Mouse (Mus musculus) forebrain, postnatal 0 days (tissue): ENCODE data around the gene Actn3. TPM values are rescaled to one million over a fixed set of nuclear protein-coding genes. Genes with fewer than 3 reads are reported as not detected.
"Not testable (repeated sequence)": the region's sequence is repeated elsewhere in the genome, so short reads cannot be mapped to it uniquely, and the experiment has no call there.

Experiments used
- ATAC-seq: fragments of 200-750 bp; cut with Nextera tagmentation; 2 replicates; pipeline ENCODE4 v1.8.0; 2017; ENCODE audit warnings: mild to moderate bottlenecking, moderate library complexity
- DNase-seq: peaks from one replicate; pipeline ENCODE4 v3.0.0-alpha.2; 2015
- H3K27ac ChIP-seq: fragments of 300-500 bp; sonication (generic); 2 replicates; pipeline ENCODE4 v1.5.1; 2014; ENCODE audit warnings: low read depth, mild to moderate bottlenecking, antibody characterized with exemption, low read length, moderate library complexity, mixed read lengths
- H3K27me3 ChIP-seq: fragments of 300-500 bp; sonication (generic); 2 replicates; pipeline ENCODE4 v1.6.1; 2014; ENCODE audit warnings: mild to moderate bottlenecking, low read length, mixed read lengths; ENCODE audit not compliant: insufficient read depth
- H3K36me3 ChIP-seq: fragments of 300-500 bp; sonication (generic); 2 replicates; pipeline ENCODE4 v1.6.1; 2014; ENCODE audit warnings: mild to moderate bottlenecking, moderate library complexity; ENCODE audit not compliant: insufficient read depth
- H3K4me1 ChIP-seq: fragments of 300-500 bp; sonication (generic); 2 replicates; pipeline ENCODE4 v1.6.1; 2014; ENCODE audit warnings: antibody characterized with exemption; ENCODE audit not compliant: insufficient read depth
- H3K4me2 ChIP-seq: fragments of 300-500 bp; sonication (generic); 2 replicates; pipeline ENCODE4 v1.6.1; 2014; ENCODE audit warnings: low read depth, mild to moderate bottlenecking, moderate library complexity
- H3K4me3 ChIP-seq: fragments of 300-500 bp; sonication (generic); 2 replicates; pipeline ENCODE4 v1.5.1; 2014; ENCODE audit warnings: low read depth, low read length, mixed read lengths
- H3K9ac ChIP-seq: fragments of 300-500 bp; sonication (generic); 2 replicates; pipeline ENCODE4 v1.6.1; 2014; ENCODE audit warnings: mild to moderate bottlenecking
- H3K9me3 ChIP-seq: fragments of 300-500 bp; sonication (generic); 2 replicates; pipeline ENCODE4 v1.6.1; 2016; ENCODE audit warnings: low read length
- CTCF ChIP-seq: sonication (generic); IDR thresholded peaks from 2 replicates; pipeline ENCODE4 v1.5.1; 2016; ENCODE audit warnings: antibody characterized with exemption, control low read depth, low read depth
- WGBS: fragments of 180-500 bp; shearing (Covaris S2); extraction: QIAGEN DNeasy Blood & Tissue Kit; methylation state at CpG from one replicate; pipeline ENCODE4 v1.1.7; 2014; 5-methylcytosine and 5-hydroxymethylcytosine counted together
- polyA plus RNA-seq: library from polyadenylated mRNA; unstranded; fragments of >200 nt; fragmentation: Nextera tagmentation; extraction: Ambion mirVana; gene quantifications from 2 replicates; pipeline ENCODE4 v1.2.1, GENCODE M21; 2015
- total RNA-seq: library from RNA; depleted of rRNA; stranded (reverse); fragments of >200 nt; gene quantifications from 2 replicates; pipeline ENCODE4 v1.2.3, GENCODE M21; 2014; rRNA removed

Actn3 gene
- total and polyA plus RNA-seq, 2 experiments from 2014 or later = 2.2 to 2.6 TPM

DNA sequence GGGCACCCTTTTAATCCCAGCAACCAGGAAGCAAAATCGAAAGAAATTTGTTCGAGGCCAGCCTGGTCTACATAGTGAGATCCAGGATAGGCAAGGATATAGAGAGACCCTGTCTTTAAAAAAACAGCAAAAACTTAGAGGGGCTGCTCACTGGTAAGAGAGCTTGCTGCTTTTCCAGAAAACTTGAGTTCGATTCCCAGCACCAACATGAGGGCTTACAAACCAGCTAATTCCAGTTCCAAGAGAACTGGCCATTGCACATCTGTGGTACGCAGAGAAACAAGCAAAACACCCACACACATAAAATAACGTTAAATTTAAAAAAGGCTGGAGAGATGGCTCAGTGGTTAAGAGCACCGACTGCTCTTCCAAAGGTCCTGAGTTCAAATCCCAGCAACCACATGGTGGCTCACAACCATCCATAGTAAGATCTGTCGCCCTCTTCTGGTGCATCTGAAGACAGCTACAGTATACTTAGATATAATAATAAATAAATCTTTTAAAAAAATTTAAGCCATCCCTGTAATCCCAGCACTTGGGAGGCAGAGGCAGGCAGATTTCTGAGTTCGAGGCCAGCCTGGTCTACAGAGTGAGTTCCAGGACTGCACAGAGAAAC, 65.3 kb downstream of the Actn3 start:
- Histone ChIP-seq H3K4me2 (peak overlapping the region; percentile 79), H3K4me3 (peak overlapping the region; percentile 75), H3K27ac (peak overlapping the region; percentile 93), H3K4me1 (peaks cover 17% of the 10 kb centered on the region), H3K9ac (peak overlapping the region; percentile 76; the same call in 1 of the 2 replicates)
- ATAC-seq, H3K36me3 ChIP-seq, H3K27me3 ChIP-seq, H3K9me3 ChIP-seq: not testable (repeated sequence)
- DNase-seq = peak; percentile 3
- 0 out of 2 replicates have a peak, but pooled peaks have one; percentile 23 for TF ChIP-seq CTCF
- WGBS = 83% methylated on average over 8 of the region's 8 CpGs

GRCm38 (mm10) chr19:4811909-4812242, 65.8 kb downstream of the Actn3 start:
- peak overlapping the region; percentile 76 for H3K9ac ChIP-seq
- H3K4me3 ChIP-seq = peak overlapping the region; percentile 75
- H3K9me3 ChIP-seq = no peaks in the 10 kb centered on the region
- WGBS = 3% methylated on average over 12 of the region's 12 CpGs
- H3K4me1 ChIP-seq = peaks cover 17% of the 10 kb centered on the region
- no peak for DNase-seq
- no peaks in the 10 kb centered on the region for H3K27me3 ChIP-seq
- peak; percentile 32; the same call in 1 of the 2 replicates for ATAC-seq
- no peaks in the 10 kb centered on the region for H3K36me3 ChIP-seq
- peak overlapping the region; percentile 93 for H3K27ac ChIP-seq
- no peak for TF ChIP-seq CTCF
- H3K4me2 ChIP-seq = peak overlapping the region; percentile 79

Other genes starting within 250 kb of the Actn3 start
- gene Gm960, start 179.2 kb downstream of the Actn3 start, total RNA-seq = 4.5 and 7.4 TPM in 2 replicates
- gene Gm960, start 179.2 kb downstream of the Actn3 start, polyA plus RNA-seq = 4.9 and 7.3 TPM in 2 replicates
- gene Sptbn2, start 166.7 kb downstream of the Actn3 start, total RNA-seq = 169 and 196 TPM in 2 replicates
- 24.3 and 25.4 TPM in 2 replicates for gene Sptbn2, start 166.7 kb downstream of the Actn3 start, polyA plus RNA-seq
- 84.8 and 90.6 TPM in 2 replicates for gene Rbm4b, start 121.4 kb downstream of the Actn3 start, total RNA-seq
- 79.8 and 88.7 TPM in 2 replicates for gene Rbm4b, start 121.4 kb downstream of the Actn3 start, polyA plus RNA-seq
- gene Rbm4, start 84.0 kb downstream of the Actn3 start, total RNA-seq = 106 and 145 TPM in 2 replicates
- gene Rbm4, start 84.0 kb downstream of the Actn3 start, polyA plus RNA-seq = 45.0 and 56.9 TPM in 2 replicates
- 15.0 and 18.2 TPM in 2 replicates for gene Gm21992, start 66.3 kb downstream of the Actn3 start, total RNA-seq
- 16.5 and 20.4 TPM in 2 replicates for gene Gm21992, start 66.3 kb downstream of the Actn3 start, polyA plus RNA-seq
- gene Rbm14, start 66.3 kb downstream of the Actn3 start, total RNA-seq = 29.2 and 30.9 TPM in 2 replicates
- gene Rbm14, start 66.3 kb downstream of the Actn3 start, polyA plus RNA-seq = 45.9 and 46.6 TPM in 2 replicates
- 27.3 and 35.4 TPM in 2 replicates for gene Ccs, start 38.6 kb downstream of the Actn3 start, total RNA-seq
- gene Ccs, start 38.6 kb downstream of the Actn3 start, polyA plus RNA-seq = 41.7 and 44.3 TPM in 2 replicates
- gene Ccdc87, start 38.5 kb downstream of the Actn3 start, total RNA-seq = 0.92 and 1.1 TPM in 2 replicates
- gene Ccdc87, start 38.5 kb downstream of the Actn3 start, polyA plus RNA-seq = 0.80 and 1.2 TPM in 2 replicates
- gene Ctsf, start 22.8 kb downstream of the Actn3 start, total RNA-seq = 81.0 and 117 TPM in 2 replicates
- 74.7 and 79.4 TPM in 2 replicates for gene Ctsf, start 22.8 kb downstream of the Actn3 start, polyA plus RNA-seq
- 22.2 and 24.1 TPM in 2 replicates for gene Zdhhc24, start 759 bp upstream of the Actn3 start, total RNA-seq
- gene Zdhhc24, start 759 bp upstream of the Actn3 start, polyA plus RNA-seq = 9.1 and 15.2 TPM in 2 replicates
- 21.7 and 37.7 TPM in 2 replicates for gene Bbs1, start 28.7 kb upstream of the Actn3 start, total RNA-seq
- 5.4 and 7.4 TPM in 2 replicates for gene Bbs1, start 28.7 kb upstream of the Actn3 start, polyA plus RNA-seq
- 67.4 and 84.2 TPM in 2 replicates for gene Dpp3, start 50.4 kb upstream of the Actn3 start, total RNA-seq
- gene Dpp3, start 50.4 kb upstream of the Actn3 start, polyA plus RNA-seq = 75.2 and 76.8 TPM in 2 replicates
- gene Peli3, start 65.2 kb upstream of the Actn3 start, total RNA-seq = 11.5 and 13.2 TPM in 2 replicates
- 7.7 and 10.9 TPM in 2 replicates for gene Peli3, start 65.2 kb upstream of the Actn3 start, polyA plus RNA-seq
- 101 and 129 TPM in 2 replicates for gene Mrpl11, start 84.2 kb upstream of the Actn3 start, total RNA-seq
- 162 and 198 TPM in 2 replicates for gene Mrpl11, start 84.2 kb upstream of the Actn3 start, polyA plus RNA-seq
- gene Npas4, start 112.4 kb upstream of the Actn3 start, total RNA-seq = 3.5 and 3.8 TPM in 2 replicates
- gene Npas4, start 112.4 kb upstream of the Actn3 start, polyA plus RNA-seq = 0.36 and 0.42 TPM in 2 replicates
- 12.8 and 14.2 TPM in 2 replicates for gene Slc29a2, start 146.0 kb upstream of the Actn3 start, total RNA-seq
- gene Slc29a2, start 146.0 kb upstream of the Actn3 start, polyA plus RNA-seq = 14.5 and 17.1 TPM in 2 replicates
- gene B4gat1, start 160.9 kb upstream of the Actn3 start, total RNA-seq = 85.9 and 111 TPM in 2 replicates
- gene B4gat1, start 160.9 kb upstream of the Actn3 start, polyA plus RNA-seq = 93.0 and 128 TPM in 2 replicates
- gene AC124502.3, start 161.0 kb upstream of the Actn3 start, total RNA-seq = 3.0 and 7.0 TPM in 2 replicates
- 1.4 and 2.0 TPM in 2 replicates for gene AC124502.3, start 161.0 kb upstream of the Actn3 start, polyA plus RNA-seq
- 9.5 and 15.5 TPM in 2 replicates for gene Brms1, start 163.4 kb upstream of the Actn3 start, total RNA-seq
- 27.6 and 29.3 TPM in 2 replicates for gene Brms1, start 163.4 kb upstream of the Actn3 start, polyA plus RNA-seq
- 3.0 and 9.8 TPM in 2 replicates for gene Rin1, start 172.6 kb upstream of the Actn3 start, total RNA-seq
- gene Rin1, start 172.6 kb upstream of the Actn3 start, polyA plus RNA-seq = 1.7 and 2.4 TPM in 2 replicates
- 11.8 and 20.8 TPM in 2 replicates for gene Cd248, start 190.2 kb upstream of the Actn3 start, total RNA-seq
- 16.3 and 18.1 TPM in 2 replicates for gene Cd248, start 190.2 kb upstream of the Actn3 start, polyA plus RNA-seq
- 22.6 and 37.0 TPM in 2 replicates for gene Tmem151a, start 207.6 kb upstream of the Actn3 start, total RNA-seq
- 40.6 and 46.2 TPM in 2 replicates for gene Tmem151a, start 207.6 kb upstream of the Actn3 start, polyA plus RNA-seq
- 44.6 and 54.9 TPM in 2 replicates for gene Yif1a, start 210.6 kb upstream of the Actn3 start, total RNA-seq
- 50.5 and 59.9 TPM in 2 replicates for gene Yif1a, start 210.6 kb upstream of the Actn3 start, polyA plus RNA-seq
- gene Cnih2, start 220.6 kb upstream of the Actn3 start, total RNA-seq = 567 and 663 TPM in 2 replicates
- gene Cnih2, start 220.6 kb upstream of the Actn3 start, polyA plus RNA-seq = 563 and 604 TPM in 2 replicates
- 219 and 231 TPM in 2 replicates for gene Rab1b, start 229.2 kb upstream of the Actn3 start, total RNA-seq
- 249 and 288 TPM in 2 replicates for gene Rab1b, start 229.2 kb upstream of the Actn3 start, polyA plus RNA-seq
- gene Klc2, start 240.7 kb upstream of the Actn3 start, total RNA-seq = 138 and 146 TPM in 2 replicates
- 54.5 and 58.6 TPM in 2 replicates for gene Klc2, start 240.7 kb upstream of the Actn3 start, polyA plus RNA-seq